Mouse (Mus musculus) hindbrain, embryonic 11.5 days (tissue): ENCODE measurements at regions not wholly inside any gene's neighbourhood (a gene's known extent, or its start where the extent isn't known, plus 50 kb on each side); places are given as distances from the start of the nearest gene placed in this dataset.
A peak's percentile ranks its signal among the peaks of the same experiment; 100 is the strongest.

Source experiments
- ATAC-seq: fragments of 200-750 bp; cut with Nextera tagmentation; 2 replicates; pipeline ENCODE4 v1.8.0; 2017; ENCODE audit warnings: mild to moderate bottlenecking, moderate TSS enrichment, moderate library complexity; ENCODE audit not compliant: low FRiP score
- DNase-seq: peaks from one replicate; pipeline ENCODE4 v3.0.0-alpha.2; 2015; ENCODE audit warnings: low spot score
- H3K27ac ChIP-seq: fragments of 300-500 bp; sonication (generic); 2 replicates; pipeline ENCODE4 v1.5.1; 2014; ENCODE audit warnings: mild to moderate bottlenecking, low read depth, low read length
- H3K27me3 ChIP-seq: fragments of 300-500 bp; sonication (generic); 2 replicates; pipeline ENCODE4 v1.6.1; 2014; ENCODE audit warnings: mild to moderate bottlenecking, low read length, moderate library complexity, mixed read lengths; ENCODE audit not compliant: control insufficient read depth, insufficient read depth
- H3K36me3 ChIP-seq: fragments of 300-500 bp; sonication (generic); 2 replicates; pipeline ENCODE4 v1.6.1; 2014; ENCODE audit warnings: mild to moderate bottlenecking, low read length, moderate library complexity, mixed read lengths; ENCODE audit not compliant: control insufficient read depth, insufficient read depth
- H3K4me1 ChIP-seq: fragments of 300-500 bp; sonication (generic); replicated peaks from 2 replicates; pipeline ENCODE4 v1.6.1; 2014; ENCODE audit warnings: low read length, mixed read lengths; ENCODE audit not compliant: control insufficient read depth, insufficient read depth
- H3K4me2 ChIP-seq: fragments of 300-500 bp; sonication (generic); replicated peaks from 2 replicates; pipeline ENCODE4 v1.6.1; 2014; ENCODE audit warnings: mild to moderate bottlenecking, low read depth, low read length
- H3K4me3 ChIP-seq: fragments of 300-500 bp; sonication (generic); 2 replicates; pipeline ENCODE4 v1.5.1; 2014; ENCODE audit warnings: low read depth, low read length
- H3K9ac ChIP-seq: fragments of 300-500 bp; sonication (generic); 2 replicates; pipeline ENCODE4 v1.6.1; 2014; ENCODE audit warnings: low read depth, low read length
- H3K9me3 ChIP-seq: fragments of 300-500 bp; sonication (generic); 2 replicates; pipeline ENCODE4 v1.6.1; 2016; ENCODE audit warnings: low read length; ENCODE audit not compliant: control insufficient read depth
- whole genome bisulfite sequencing: fragments of 180-500 bp; shearing (Covaris S2); extraction: QIAGEN DNeasy Blood & Tissue Kit; methylation state at CpG from one replicate; pipeline ENCODE4 v1.1.7; 2014; 5-methylcytosine and 5-hydroxymethylcytosine counted together

- H3K27me3 ChIP-seq: no peaks in the 10 kb centered on the region
- 23% methylated on average over 7 of the region's 8 CpGs for WGBS
- no peaks in the 10 kb centered on the region for H3K4me1 ChIP-seq
- no peak overlapping the region for H3K4me2 ChIP-seq
- H3K27ac ChIP-seq: peak overlapping the region; percentile 24
- ATAC-seq (peak; percentile 43; the same call in 1 of the 2 replicates), DNase-seq (peak; percentile 38)
- H3K9ac ChIP-seq: no peak overlapping the region
- H3K4me3 ChIP-seq: no peak overlapping the region
- no peaks in the 10 kb centered on the region for H3K36me3 ChIP-seq
- no peaks in the 10 kb centered on the region for H3K9me3 ChIP-seq
Measured at GRCm38 (mm10) chr13:44121241-44121671, 336.7 kb downstream of the Cd83 start.

DNA sequence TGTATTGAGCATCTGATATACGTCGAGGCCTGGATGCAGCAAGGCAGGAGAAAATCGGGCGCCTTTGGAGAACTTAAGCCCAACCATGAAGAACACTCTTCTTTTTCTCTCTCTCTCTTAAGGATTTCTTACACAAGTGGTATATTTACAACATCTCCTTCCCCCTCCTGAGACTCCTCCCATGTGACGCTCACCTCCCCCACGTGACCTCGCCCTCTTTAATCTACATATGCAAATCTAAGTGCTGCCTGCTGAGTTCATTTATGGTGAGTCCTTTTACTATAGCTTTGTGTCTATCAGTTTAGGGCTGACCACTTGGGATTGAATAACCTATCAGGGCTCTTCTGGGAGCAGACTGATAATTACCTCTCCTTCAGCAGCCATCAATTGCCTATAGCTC is 337.4 kb downstream of the Cd83 start:
- H3K27ac ChIP-seq: peak overlapping the region; percentile 30; the same call in 1 of the 2 replicates
- H3K9me3 ChIP-seq: no peaks in the 10 kb centered on the region
- H3K27me3 ChIP-seq: no peaks in the 10 kb centered on the region
- DNase-seq (no peak), ATAC-seq (no peak)
- H3K36me3 ChIP-seq: no peaks in the 10 kb centered on the region
- 72% methylated on average over 7 of the region's 7 CpGs for WGBS
- H3K4me2 ChIP-seq: no peak overlapping the region
- H3K4me3 ChIP-seq: no peak overlapping the region
- no peak overlapping the region for H3K9ac ChIP-seq
- no peaks in the 10 kb centered on the region for H3K4me1 ChIP-seq

DNA sequence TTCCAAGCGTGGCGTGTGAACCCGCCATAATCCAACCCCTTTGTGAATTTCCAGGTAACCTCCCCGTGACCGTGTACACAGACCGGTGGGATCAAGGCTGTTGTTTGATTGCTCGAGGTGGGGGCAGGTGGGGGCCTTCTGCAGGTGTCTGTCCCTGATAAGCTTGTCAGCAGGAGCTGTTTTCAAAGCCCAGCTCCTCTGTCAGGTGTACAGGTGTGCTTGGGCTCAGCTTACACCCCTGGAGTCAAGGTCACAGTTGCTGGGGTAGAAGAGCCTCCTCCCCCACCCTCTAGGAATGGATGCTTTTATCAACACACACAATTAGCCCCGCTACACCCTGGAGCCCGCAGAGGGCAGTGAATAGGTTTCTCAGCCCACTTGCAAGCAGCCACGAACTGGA is 341.6 kb downstream of the Cd83 start:
- ATAC-seq (no peak), DNase-seq (no peak)
- Histone ChIP-seq H3K36me3 (no peaks in the 10 kb centered on the region), H3K27ac (no peak overlapping the region), H3K4me3 (no peak overlapping the region), H3K9ac (no peak overlapping the region), H3K4me1 (no peaks in the 10 kb centered on the region), H3K27me3 (no peaks in the 10 kb centered on the region), H3K4me2 (no peak overlapping the region), H3K9me3 (no peaks in the 10 kb centered on the region)
- WGBS: 35% methylated on average over 10 of the region's 10 CpGs

- Histone ChIP-seq H3K9ac (no peak overlapping the region), H3K4me3 (no peak overlapping the region), H3K9me3 (no peaks in the 10 kb centered on the region), H3K4me2 (no peak overlapping the region), H3K27me3 (no peaks in the 10 kb centered on the region), H3K36me3 (no peaks in the 10 kb centered on the region), H3K27ac (no peak overlapping the region), H3K4me1 (no peaks in the 10 kb centered on the region)
- WGBS: 93% methylated on average over 16 of the region's 16 CpGs
- no peak for ATAC-seq
- DNase-seq: no peak
Measured at GRCm38 (mm10) chr13:44128506-44129274, 344.1 kb downstream of the Cd83 start.

DNA sequence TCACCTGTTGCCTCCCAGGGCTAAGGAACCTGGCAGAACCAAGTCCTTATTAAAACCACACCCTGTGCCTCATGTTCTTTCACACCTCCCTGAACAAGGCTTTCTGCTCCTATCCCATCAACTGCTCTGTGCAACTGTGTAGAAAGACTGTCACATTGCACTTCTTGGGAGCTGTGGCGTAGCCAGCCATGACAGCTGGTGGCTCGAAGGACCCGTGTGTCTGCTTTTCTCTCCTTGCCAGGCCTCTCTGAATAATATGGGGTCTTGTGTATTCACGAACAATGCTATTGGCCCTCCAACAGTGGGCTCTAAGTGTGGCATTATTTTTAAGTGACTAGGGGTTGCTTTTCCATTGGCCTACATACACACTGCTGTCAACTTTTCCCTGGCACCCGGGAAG is 347.3 kb downstream of the Cd83 start:
- H3K36me3 ChIP-seq: no peaks in the 10 kb centered on the region
- no peak for DNase-seq
- no peak overlapping the region for H3K27ac ChIP-seq
- H3K9me3 ChIP-seq: no peaks in the 10 kb centered on the region
- H3K9ac ChIP-seq: no peak overlapping the region
- H3K27me3 ChIP-seq: no peaks in the 10 kb centered on the region
- 82% methylated on average over 5 of the region's 5 CpGs for WGBS
- H3K4me2 ChIP-seq: no peak overlapping the region
- no peak for ATAC-seq
- no peak overlapping the region for H3K4me3 ChIP-seq
- H3K4me1 ChIP-seq: no peaks in the 10 kb centered on the region

DNA sequence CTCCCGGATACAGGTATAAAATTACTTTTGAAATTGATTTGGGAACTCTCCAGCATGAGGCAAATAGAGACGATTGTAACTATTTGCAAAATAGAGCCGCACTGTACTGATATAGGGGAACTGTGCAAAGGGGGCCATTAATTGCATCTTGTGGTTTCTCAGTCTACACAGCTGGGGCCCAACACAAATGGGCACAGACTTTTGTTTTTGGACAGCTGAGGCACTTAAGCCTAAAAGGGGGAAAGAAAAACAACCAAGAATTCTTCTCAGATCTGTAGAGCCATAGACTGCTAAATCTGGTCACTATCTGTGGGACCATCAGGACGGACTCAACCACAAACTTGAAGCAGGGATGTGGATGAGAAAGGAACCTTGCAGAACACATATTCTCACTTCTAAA is 347.9 kb downstream of the Cd83 start:
- Histone ChIP-seq H3K4me2 (no peak overlapping the region), H3K27ac (no peak overlapping the region), H3K4me3 (no peak overlapping the region), H3K4me1 (no peaks in the 10 kb centered on the region), H3K36me3 (no peaks in the 10 kb centered on the region), H3K27me3 (no peaks in the 10 kb centered on the region), H3K9ac (no peak overlapping the region), H3K9me3 (no peaks in the 10 kb centered on the region)
- 89% methylated on average over 4 of the region's 4 CpGs for WGBS
- DNase-seq: no peak
- no peak for ATAC-seq

- Histone ChIP-seq H3K9ac (no peak overlapping the region), H3K9me3 (no peaks in the 10 kb centered on the region), H3K27me3 (no peaks in the 10 kb centered on the region), H3K4me2 (no peak overlapping the region), H3K4me3 (no peak overlapping the region), H3K36me3 (no peaks in the 10 kb centered on the region), H3K4me1 (no peaks in the 10 kb centered on the region), H3K27ac (no peak overlapping the region)
- ATAC-seq: no peak
- DNase-seq: peak; percentile 48
- 48% methylated on average over 9 of the region's 9 CpGs for WGBS
Measured at GRCm38 (mm10) chr13:44133436-44133835, 348.9 kb downstream of the Cd83 start.

- Histone ChIP-seq H3K36me3 (no peaks in the 10 kb centered on the region), H3K4me3 (no peak overlapping the region), H3K9ac (no peak overlapping the region), H3K27me3 (no peaks in the 10 kb centered on the region), H3K9me3 (no peaks in the 10 kb centered on the region), H3K27ac (no peak overlapping the region), H3K4me2 (no peak overlapping the region), H3K4me1 (no peaks in the 10 kb centered on the region)
- no peak for ATAC-seq
- no peak for DNase-seq
- WGBS: 72% methylated on average over 5 of the region's 5 CpGs
Measured at GRCm38 (mm10) chr13:44141181-44141580, 356.6 kb downstream of the Cd83 start.

GRCm38 (mm10) chr13:44145441-44145840 is 360.9 kb downstream of the Cd83 start:
- ATAC-seq (no peak), DNase-seq (no peak)
- no peaks in the 10 kb centered on the region for H3K9me3 ChIP-seq
- no peaks in the 10 kb centered on the region for H3K27me3 ChIP-seq
- WGBS: 96% methylated on average over 4 of the region's 4 CpGs
- H3K9ac ChIP-seq: no peak overlapping the region
- H3K36me3 ChIP-seq: no peaks in the 10 kb centered on the region
- H3K4me3 ChIP-seq: no peak overlapping the region
- H3K4me2 ChIP-seq: no peak overlapping the region
- H3K27ac ChIP-seq: no peak overlapping the region
- no peaks in the 10 kb centered on the region for H3K4me1 ChIP-seq
